ENCODE assay signal across 8 mouse cellular contexts in genomic region chr13:52530008-52530945, GRCm38 (mm10). TPM values are rescaled to one million over a fixed set of nuclear protein-coding genes. Genes with fewer than 3 reads are reported as not detected.
DNase-seq lines count a peak whose midpoint lies in the region; ATAC-seq lines count a peak whose summit lies in the region.

No protein-coding gene starts in this region.

- peak overlapping the region; percentile 64 for H3K4me3 ChIP-seq in forebrain, embryonic 10.5 days
- peak overlapping the region; percentile 58 for H3K4me3 ChIP-seq in heart, embryonic 15.5 days
- H3K4me3 ChIP-seq in liver, embryonic 12.5 days = peak overlapping the region; percentile 50
- peak overlapping the region; percentile 39 for H3K4me3 ChIP-seq in stomach, embryonic 14.5 days (ENCODE audit: low read depth, low read length)

- H3K4me2 ChIP-seq in heart, embryonic 15.5 days = peak overlapping the region; percentile 98
- peak overlapping the region; percentile 71 for H3K4me2 ChIP-seq in liver, embryonic 12.5 days
- H3K4me2 ChIP-seq in stomach, embryonic 14.5 days (replicated peaks; ENCODE audit: low read depth, low read length) = peak overlapping the region; percentile 88

- no peaks in the 10 kb centered on the region; the same call in 1 of the 2 replicates for H3K9me3 ChIP-seq in forebrain, embryonic 10.5 days
- no peaks in the 10 kb centered on the region for H3K9me3 ChIP-seq in heart, embryonic 15.5 days (replicated peaks)
- no peaks in the 10 kb centered on the region for H3K9me3 ChIP-seq in liver, embryonic 12.5 days (replicated peaks)
- H3K9me3 ChIP-seq in stomach, embryonic 14.5 days (ENCODE audit: control insufficient read depth, low read depth, low read length) = no peaks in the 10 kb centered on the region; the same call in 1 of the 2 replicates

- H3K36me3 ChIP-seq in forebrain, embryonic 10.5 days (replicated peaks) = no peaks in the 10 kb centered on the region
- no peaks in the 10 kb centered on the region for H3K36me3 ChIP-seq in heart, embryonic 15.5 days
- H3K36me3 ChIP-seq in liver, embryonic 12.5 days = no peaks in the 10 kb centered on the region
- H3K36me3 ChIP-seq in stomach, embryonic 14.5 days (ENCODE audit: control insufficient read depth, insufficient read depth, low read length) = no peaks in the 10 kb centered on the region

- no peak for ATAC-seq in CD4-positive, CD25-positive, alpha-beta regulatory T cell, adult 4 months
- peak; percentile 91 for ATAC-seq in heart, embryonic 15.5 days (replicated peaks; ENCODE audit: insufficient number of reproducible peaks, insufficient read depth, low FRiP score, low read depth)
- peak; percentile 67 for ATAC-seq in liver, embryonic 12.5 days
- peak; percentile 92 for ATAC-seq in stomach, embryonic 14.5 days (ENCODE audit: insufficient number of reproducible peaks, insufficient read depth, low FRiP score, low read depth)

- peak; percentile 64 for DNase-seq in CD4-positive, CD25-positive, alpha-beta regulatory T cell, adult 2 months (ENCODE audit: low read depth, low spot score)
- DNase-seq in forebrain, embryonic 10.5 days (ENCODE audit: extremely low spot score, low spot score) = peak; percentile 76
- peak; percentile 78 for DNase-seq in kidney, postnatal 14 days
- DNase-seq in natural killer cell, adult 2 months (ENCODE audit: low spot score in 2 of 2) = peak; percentile 14 to 42

- H3K9ac ChIP-seq in heart, embryonic 15.5 days = peak overlapping the region; percentile 57
- no peak overlapping the region for H3K9ac ChIP-seq in liver, embryonic 12.5 days
- no peak overlapping the region; the same call in 1 of the 2 replicates for H3K9ac ChIP-seq in stomach, embryonic 14.5 days (replicated peaks; ENCODE audit: low read depth, low read length)

- peaks cover 53% of the 10 kb centered on the region for H3K27me3 ChIP-seq in forebrain, embryonic 10.5 days (ENCODE audit: poor library complexity, severe bottlenecking)
- H3K27me3 ChIP-seq in heart, embryonic 15.5 days = peaks cover 18% of the 10 kb centered on the region
- peaks cover 36% of the 10 kb centered on the region for H3K27me3 ChIP-seq in liver, embryonic 12.5 days (replicated peaks)
- peaks cover 9% of the 10 kb centered on the region; the same call in 1 of the 2 replicates for H3K27me3 ChIP-seq in stomach, embryonic 14.5 days (ENCODE audit: control insufficient read depth, insufficient read depth, low read length)

- H3K4me1 ChIP-seq in forebrain, embryonic 10.5 days = peaks cover 12% of the 10 kb centered on the region
- H3K4me1 ChIP-seq in heart, embryonic 15.5 days (replicated peaks) = peaks cover 11% of the 10 kb centered on the region
- H3K4me1 ChIP-seq in liver, embryonic 12.5 days = peaks cover 7% of the 10 kb centered on the region
- H3K4me1 ChIP-seq in stomach, embryonic 14.5 days (ENCODE audit: control insufficient read depth, insufficient read depth, low read length) = no peaks in the 10 kb centered on the region

- 2% methylated on average over 50 of the region's 50 CpGs for WGBS in forebrain, embryonic 10.5 days
- 3% methylated on average over 50 of the region's 50 CpGs for WGBS in heart, embryonic 15.5 days
- WGBS in liver, embryonic 12.5 days (ENCODE audit: insufficient replicate concordance) = 3% methylated on average over 50 of the region's 50 CpGs
- WGBS in stomach, embryonic 14.5 days = 2% methylated on average over 50 of the region's 50 CpGs

- peak overlapping the region; percentile 73 for H3K27ac ChIP-seq in forebrain, embryonic 10.5 days
- no peak overlapping the region for H3K27ac ChIP-seq in heart, embryonic 15.5 days
- H3K27ac ChIP-seq in liver, embryonic 12.5 days = no peak overlapping the region
- no peak overlapping the region for H3K27ac ChIP-seq in stomach, embryonic 14.5 days (ENCODE audit: low read length)

RNA-seq across cellular contexts. Expression of gene Diras2, which starts 0.8 kb away (rescaled TPM):
- not detected for polyA plus RNA-seq in CD4-positive, CD25-positive, alpha-beta regulatory T cell, adult 4 months (2017; shearing (Covaris generic))
- 0.02 and 0.05 TPM in 2 replicates for polyA plus RNA-seq in forebrain, embryonic 10.5 days (2016; fragmentation: Nextera tagmentation; extraction: Ambion mirVana)
- 0.33 and 1.1 TPM in 2 replicates for polyA plus RNA-seq in heart, embryonic 15.5 days (2015; fragmentation: Nextera tagmentation; extraction: Ambion mirVana)
- 0.10 and 0.12 TPM in 2 replicates for polyA plus RNA-seq in liver, embryonic 12.5 days (2016; fragmentation: Nextera tagmentation; extraction: Ambion mirVana)
- 0.43 and 0.83 TPM in 2 replicates for polyA plus RNA-seq in stomach, embryonic 14.5 days (2014; fragmentation: Nextera tagmentation; extraction: Ambion mirVana)

RNA-seq across cellular contexts. Expression of gene Syk, which starts 52.7 kb away (rescaled TPM):
- 1 to 10 TPM in 1 of 2 experiments, under 1 TPM in 1; 0.20 to 2.4 TPM for polyA plus RNA-seq in CD4-positive, CD25-positive, alpha-beta regulatory T cell, adult 4 months (2017; shearing (Covaris generic))
- polyA plus RNA-seq in forebrain, embryonic 10.5 days (2016; fragmentation: Nextera tagmentation; extraction: Ambion mirVana) = 2.1 and 2.3 TPM in 2 replicates
- 6.8 and 8.7 TPM in 2 replicates for polyA plus RNA-seq in heart, embryonic 15.5 days (2015; fragmentation: Nextera tagmentation; extraction: Ambion mirVana)
- polyA plus RNA-seq in liver, embryonic 12.5 days (2016; fragmentation: Nextera tagmentation; extraction: Ambion mirVana) = 8.5 and 9.8 TPM in 2 replicates
- 3.2 and 3.7 TPM in 2 replicates for polyA plus RNA-seq in stomach, embryonic 14.5 days (2014; fragmentation: Nextera tagmentation; extraction: Ambion mirVana)

Comparison
In these comparisons a context has a peak if more than half of its experiments do, and no peak if none do; other contexts are left out.
1. DNase-seq: peak in every context shown above with its lines; median percentile 78 in kidney, postnatal 14 days; 76 in forebrain, embryonic 10.5 days; 64 in CD4-positive, CD25-positive, alpha-beta regulatory T cell, adult 2 months; 28 in natural killer cell, adult 2 months.